Mouse (Mus musculus) myocyte (in vitro differentiated cells): ENCODE results near the gene Oxt.

ENCODE experiments used
- MYOD1 ChIP-seq, 3 experiments: IDR thresholded peaks; one replicate each; pipeline ENCODE4 v1.6.1; 2011; ENCODE audit warnings: control low read depth in 2 of 3, low read depth in 2 of 3, mild to moderate bottlenecking in 2 of 3, moderate library complexity in 1 of 3; ENCODE audit not compliant: insufficient read length in 2 of 3, control insufficient read depth in 1 of 3
- POLR2A ChIP-seq: IDR thresholded peaks from one replicate; pipeline ENCODE4 v1.6.1; 2011; ENCODE audit warnings: low read depth, mild to moderate bottlenecking, control low read depth, moderate library complexity; ENCODE audit not compliant: insufficient read length
- REST ChIP-seq: IDR thresholded peaks from one replicate; pipeline ENCODE4 v1.6.1; 2011; ENCODE audit warnings: mild to moderate bottlenecking, control low read depth, moderate library complexity; ENCODE audit not compliant: insufficient read depth, insufficient read length
- TCF12 ChIP-seq: IDR thresholded peaks from one replicate; pipeline ENCODE4 v1.6.1; 2011; ENCODE audit warnings: mild to moderate bottlenecking, control low read depth; ENCODE audit not compliant: poor library complexity, insufficient read depth, severe bottlenecking
- USF1 ChIP-seq: IDR thresholded peaks from one replicate; pipeline ENCODE4 v1.6.1; 2011; ENCODE audit warnings: low read depth, mild to moderate bottlenecking, control low read depth, moderate library complexity

- TF ChIP-seq USF1 (peak; percentile 98), POLR2A (peak; percentile 63), MYOD1 (IDR thresholded peaks at IDR 0.05; ENCODE audit: control insufficient read depth in 1 of 3, insufficient read length in 2 of 3, low read depth in 2 of 3) (no peak), TCF12 (no peak), REST (no peak)
Measured at GRCm38 (mm10) chr2:130577632-130578031, 1.7 kb downstream of the Oxt start.
